Mouse (Mus musculus): ENCODE data around the gene 4931422A03Rik.

DNA sequence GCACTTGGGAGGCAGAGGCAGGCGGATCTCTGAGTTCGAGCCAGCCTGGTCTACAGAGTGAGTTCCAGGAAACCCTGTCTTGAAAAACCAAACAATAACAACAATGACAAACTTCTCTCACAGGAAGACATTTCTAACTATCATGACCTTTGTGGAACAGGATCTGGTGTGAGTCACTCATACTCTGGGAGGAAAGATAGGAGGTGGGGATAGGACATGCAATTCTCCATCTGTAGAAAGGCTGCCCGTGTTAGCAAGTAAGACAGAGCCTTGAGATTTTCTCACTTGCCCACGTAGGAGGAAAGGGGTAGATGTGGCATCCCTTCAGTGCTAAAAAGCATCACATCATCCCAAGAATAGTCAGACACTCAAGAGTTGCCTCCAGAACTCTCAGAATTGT, 26.3 kb downstream of the 4931422A03Rik start:
- no peak for TF ChIP-seq POLR2A (IDR thresholded peaks at IDR 0.05; ENCODE audit: insufficient read depth, low read length)
- no peak for TF ChIP-seq EP300 (IDR thresholded peaks at IDR 0.05; ENCODE audit: insufficient read depth, low read depth, low read length)
